Mouse (Mus musculus): Measurements from ENCODE around the gene Klhl2. TPM values are rescaled to one million over a fixed set of nuclear protein-coding genes. Genes with fewer than 3 reads are reported as not detected.

The Klhl2 gene
- total and polyA plus RNA-seq, 3 experiments = 11.5 to 12.1 TPM; not detected in 1

GRCm38 (mm10) chr8:64847650-64848049 lies 2.2 kb downstream of the Klhl2 start:
- no peaks in the 10 kb centered on the region for H3K9me3 ChIP-seq (replicated peaks; ENCODE audit: insufficient read depth, low read length)
- H3K27ac ChIP-seq (ENCODE audit: control insufficient read depth, low read depth, low read length) = no peak overlapping the region
- TF ChIP-seq POLR2AphosphoS5 (IDR thresholded peaks at IDR 0.05; ENCODE audit: borderline replicate concordance, low read depth, low read length) = no peak
- no peak for TF ChIP-seq TCF12 (IDR thresholded peaks at IDR 0.05; ENCODE audit: low read depth, low read length)
- no peak for TF ChIP-seq POLR2A (IDR thresholded peaks at IDR 0.05; ENCODE audit: control insufficient read depth in 1 of 2, insufficient read depth in 1 of 2, low read depth in 1 of 2, low read length in 2 of 2, poor library complexity in 1 of 2)
- TF ChIP-seq NRF1 (IDR thresholded peaks at IDR 0.05; ENCODE audit: insufficient read depth, low read depth, low read length, poor library complexity, severe bottlenecking) = no peak
- TF ChIP-seq CHD1 (IDR thresholded peaks at IDR 0.05; ENCODE audit: low read depth, low read length) = no peak
- no peak for TF ChIP-seq E2F4 (IDR thresholded peaks at IDR 0.05; ENCODE audit: borderline replicate concordance, low read depth, low read length)
- no peak for TF ChIP-seq TBP (IDR thresholded peaks at IDR 0.05; ENCODE audit: low read depth, low read length)
- no peak for TF ChIP-seq JUND (IDR thresholded peaks at IDR 0.05; ENCODE audit: low read depth, low read length)
- no peak for TF ChIP-seq ETS1 (IDR thresholded peaks at IDR 0.05; ENCODE audit: low read depth, low read length)
- no peak for TF ChIP-seq MYC (IDR thresholded peaks at IDR 0.05; ENCODE audit: low read depth, low read length)
- no peak for TF ChIP-seq MXI1 (IDR thresholded peaks at IDR 0.05; ENCODE audit: low read depth, low read length)
- no peak for TF ChIP-seq GATA1 (IDR thresholded peaks at IDR 0.05; ENCODE audit: low read depth, low read length)
- no peak for TF ChIP-seq CTCF (IDR thresholded peaks at IDR 0.05 in 2 of 3, conservative IDR thresholded peaks at IDR 0.05 in 1 of 3; ENCODE audit: control insufficient read depth in 1 of 3, insufficient read depth in 1 of 3, low read depth in 2 of 3, low read length in 3 of 3, poor library complexity in 1 of 3, severe bottlenecking in 1 of 3)
- TF ChIP-seq MAFK (IDR thresholded peaks at IDR 0.05; ENCODE audit: borderline replicate concordance, low read depth, low read length) = no peak
- peaks cover 29% of the 10 kb centered on the region for H3K79me2 ChIP-seq (ENCODE audit: control insufficient read depth, insufficient read depth, low read length, poor library complexity)
- no peak for DNase-seq (ENCODE audit: low read depth, low spot score)
- no peaks in the 10 kb centered on the region for H3K27me3 ChIP-seq (ENCODE audit: control insufficient read depth in 1 of 2, insufficient read depth in 2 of 2, low read length in 2 of 2)
- peaks cover 0 to 5% of the 10 kb centered on the region in 2 experiments; a peak in 2 of 4 replicates for H3K36me3 ChIP-seq (ENCODE audit: control insufficient read depth in 1 of 2, insufficient read depth in 2 of 2, low read length in 2 of 2)
- H3K4me1 ChIP-seq (ENCODE audit: control insufficient read depth in 1 of 2, insufficient read depth in 2 of 2, low read length in 2 of 2) = 0 out of 4 replicates have a peak, but pooled peaks cover 0 to 5% of the 10 kb centered on the region in 2 experiments
- no peak overlapping the region for H3K4me3 ChIP-seq (ENCODE audit: control insufficient read depth in 1 of 2, insufficient read depth in 1 of 2, low read depth in 2 of 2, low read length in 2 of 2)
- no peak overlapping the region for H3K9ac ChIP-seq (ENCODE audit: control insufficient read depth, low read depth, low read length, poor library complexity, severe bottlenecking)

- H3K27ac ChIP-seq (ENCODE audit: control insufficient read depth, low read depth, low read length) = no peak overlapping the region
- H3K27me3 ChIP-seq (ENCODE audit: control insufficient read depth in 1 of 2, insufficient read depth in 2 of 2, low read length in 2 of 2) = no peaks in the 10 kb centered on the region
- no peaks in the 10 kb centered on the region for H3K9me3 ChIP-seq (replicated peaks; ENCODE audit: insufficient read depth, low read length)
- H3K4me3 ChIP-seq (ENCODE audit: control insufficient read depth in 1 of 2, insufficient read depth in 1 of 2, low read depth in 2 of 2, low read length in 2 of 2) = no peak overlapping the region
- DNase-seq (ENCODE audit: low read depth, low spot score) = peak; percentile 50
- 0 out of 4 replicates have a peak, but pooled peaks cover 0 to 5% of the 10 kb centered on the region in 2 experiments for H3K4me1 ChIP-seq (ENCODE audit: control insufficient read depth in 1 of 2, insufficient read depth in 2 of 2, low read length in 2 of 2)
- TF ChIP-seq POLR2AphosphoS5 (IDR thresholded peaks at IDR 0.05; ENCODE audit: borderline replicate concordance, low read depth, low read length) (no peak), HCFC1 (IDR thresholded peaks at IDR 0.05; ENCODE audit: low read depth, low read length) (no peak), EP300 (IDR thresholded peaks at IDR 0.05; ENCODE audit: low read depth in 1 of 2, low read length in 2 of 2) (no peak), ZKSCAN1 (IDR thresholded peaks at IDR 0.05; ENCODE audit: low read depth, low read length) (no peak), E2F4 (IDR thresholded peaks at IDR 0.05; ENCODE audit: borderline replicate concordance, low read depth, low read length) (no peak), MAZ (IDR thresholded peaks at IDR 0.05; ENCODE audit: low read depth, low read length) (no peak), ZMIZ1 (IDR thresholded peaks at IDR 0.05; ENCODE audit: low read depth, low read length) (no peak), POLR2AphosphoS2 (IDR thresholded peaks at IDR 0.05; ENCODE audit: low read length) (no peak), ZC3H11A (IDR thresholded peaks at IDR 0.05; ENCODE audit: low read depth, low read length) (no peak), GATA1 (IDR thresholded peaks at IDR 0.05; ENCODE audit: low read depth, low read length) (no peak), CHD2 (IDR thresholded peaks at IDR 0.05; ENCODE audit: low read length) (no peak)
- H3K79me2 ChIP-seq (ENCODE audit: control insufficient read depth, insufficient read depth, low read length, poor library complexity) = peaks cover 29% of the 10 kb centered on the region
- H3K9ac ChIP-seq (ENCODE audit: control insufficient read depth, low read depth, low read length, poor library complexity, severe bottlenecking) = no peak overlapping the region
- H3K36me3 ChIP-seq (ENCODE audit: control insufficient read depth in 1 of 2, insufficient read depth in 2 of 2, low read length in 2 of 2) = peaks cover 0 to 5% of the 10 kb centered on the region in 2 experiments; a peak in 2 of 4 replicates
Observed at GRCm38 (mm10) chr8:64847241-64847640, 2.6 kb downstream of the Klhl2 start.
